Mouse (Mus musculus) ZHBTc4 (cell line): ENCODE results near the gene Il23r.
A peak's percentile ranks its signal among the peaks of the same experiment; 100 is the strongest.

ENCODE experiments used
- DNase-seq: peaks from one replicate; pipeline ENCODE4 v3.0.0-alpha.2; 2011; ENCODE audit warnings: low read depth, low spot score

Il23r gene

DNA sequence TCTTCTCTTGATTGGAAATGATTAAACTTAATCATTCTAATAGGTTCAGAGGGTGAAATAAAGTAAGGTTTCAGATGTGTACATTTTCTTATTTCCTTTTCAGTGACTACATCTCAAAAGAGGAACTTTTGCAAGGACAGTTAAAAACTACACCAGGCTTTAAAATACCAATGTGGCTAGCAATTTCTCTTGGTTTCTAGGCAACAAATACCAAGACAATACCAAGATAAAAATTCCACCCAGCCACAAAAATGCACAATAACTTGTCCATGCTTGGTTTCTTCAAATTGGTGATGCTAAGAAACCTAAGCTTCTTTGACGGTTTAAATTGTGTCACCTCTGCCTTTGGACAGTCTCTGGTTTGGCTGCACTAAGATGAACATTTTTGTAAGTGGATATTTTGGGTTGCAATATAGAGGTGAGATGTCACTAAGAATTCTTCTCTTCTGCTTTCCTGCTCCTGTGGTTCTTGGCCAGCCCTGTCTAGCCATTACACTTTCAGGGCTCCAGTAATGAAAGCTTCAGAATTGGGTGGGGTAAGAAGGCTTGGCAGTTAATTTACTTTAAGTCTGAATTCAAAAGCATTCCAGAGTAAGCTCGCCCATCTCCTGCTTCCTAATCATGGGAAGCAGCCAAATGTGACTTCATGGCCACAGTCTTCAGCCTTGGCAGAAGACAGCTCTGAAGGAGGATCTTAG, 56.8 kb downstream of the Il23r start:
- DNase-seq, result no peak

GRCm38 (mm10) chr6:67431808-67432207, 59.8 kb downstream of the Il23r start:
- no peak for DNase-seq

DNA sequence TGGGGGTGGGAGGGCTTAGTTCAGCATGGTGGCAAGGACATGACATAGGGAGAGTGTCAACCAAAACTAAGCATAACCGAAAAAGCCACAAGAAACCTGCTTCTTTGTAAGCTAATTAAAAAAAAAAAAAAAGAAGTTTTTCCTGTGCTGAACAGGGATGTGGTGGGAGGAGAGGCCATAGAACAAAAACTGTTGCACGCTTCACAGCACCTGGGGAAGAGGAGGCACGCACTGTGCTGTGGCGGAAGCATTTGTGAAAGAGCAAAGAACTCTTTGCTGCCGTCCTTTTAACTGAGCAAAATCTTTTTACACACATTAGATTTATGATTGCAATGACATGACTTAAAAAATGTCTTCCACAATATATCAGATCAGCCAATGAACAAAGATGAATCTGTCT, 69.9 kb downstream of the Il23r start:
- DNase-seq, result no peak

- no peak for DNase-seq
Measured at GRCm38 (mm10) chr6:67416557-67416956, 75.1 kb downstream of the Il23r start.

DNA sequence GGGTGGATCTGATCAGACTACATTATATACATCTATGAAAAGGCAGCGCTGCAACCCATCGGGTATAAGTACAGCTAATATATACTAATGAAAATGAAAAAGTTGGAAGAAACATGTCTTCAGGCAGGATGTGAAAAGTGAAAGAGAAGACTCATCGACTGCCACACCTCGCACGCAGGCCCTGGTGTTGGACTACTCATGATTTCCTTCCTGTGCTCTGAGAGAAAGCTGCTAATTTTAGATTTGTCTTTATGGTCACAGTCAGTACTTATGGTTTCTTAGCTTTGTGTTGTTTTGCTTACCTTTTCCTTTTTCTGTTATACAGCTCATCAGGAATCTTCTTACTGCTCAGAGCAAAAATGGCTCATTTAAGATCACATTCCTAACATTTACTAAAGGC, 76.4 kb downstream of the Il23r start:
- no peak for DNase-seq

DNA sequence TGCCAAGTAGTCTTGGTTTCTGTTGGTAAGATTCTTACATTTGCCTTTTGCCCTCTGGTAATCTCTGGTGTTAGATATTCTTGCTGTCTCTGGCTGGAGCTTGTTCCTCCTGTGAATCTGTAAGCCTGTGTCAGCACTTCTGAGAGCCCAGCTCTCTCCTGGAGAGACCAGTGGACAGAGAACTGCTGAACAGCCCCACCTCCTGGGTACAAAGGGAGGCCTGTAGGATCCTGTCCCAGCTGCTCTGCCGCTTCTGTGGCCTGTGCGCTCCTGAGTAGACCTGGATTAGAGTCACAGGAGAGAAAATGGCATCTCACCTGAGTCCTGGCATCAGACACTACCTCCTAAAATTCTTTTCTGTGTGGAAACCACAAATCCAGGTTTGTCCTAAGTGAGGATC, 78.3 kb downstream of the Il23r start:
- no peak for DNase-seq

DNA sequence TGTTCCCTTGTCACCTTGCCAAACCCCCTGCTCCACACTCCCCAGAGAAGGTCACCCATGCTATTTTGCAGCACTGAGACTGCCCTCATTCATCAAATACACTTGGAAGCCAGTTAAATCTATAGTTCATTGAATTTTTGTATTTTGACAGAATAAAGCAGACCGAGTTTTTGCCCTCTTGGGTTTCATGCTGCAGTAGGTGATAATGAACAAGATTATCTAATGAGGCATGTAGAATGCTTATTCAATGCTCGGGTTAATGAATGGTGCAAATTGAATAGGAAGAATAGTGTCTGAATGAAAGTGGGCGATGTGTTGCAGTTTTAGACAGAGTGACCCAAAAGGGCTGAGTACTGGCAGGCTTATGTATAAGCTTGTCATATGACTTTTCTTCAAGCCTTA, 86.4 kb downstream of the Il23r start:
- DNase-seq, result no peak

GRCm38 (mm10) chr6:67399551-67399950, 92.1 kb downstream of the Il23r start:
- no peak for DNase-seq

- DNase-seq, result peak; percentile 18
Measured at GRCm38 (mm10) chr6:67375982-67376391, 115.7 kb downstream of the Il23r start, which contains the start of gene Il12rb2. Il12rb2 (minus strand) TSS chr6:67376188.
